Mouse (Mus musculus) heart, postnatal 36 days (tissue): ENCODE data around the gene Pkig. TPM values are rescaled to one million over a fixed set of nuclear protein-coding genes. Genes with fewer than 3 reads are reported as not detected.
"Not testable (repeated sequence)": the region's sequence is repeated elsewhere in the genome, so short reads cannot be mapped to it uniquely, and the experiment has no call there.

Experiments
- DNase-seq, 2 experiments: peaks; one replicate each; pipeline ENCODE4 v3.0.0; 2021 to 2022
- intact Hi-C: fragments of 180-260 bp; cut with DNase I; formaldehyde crosslinking; loops from one replicate; pipeline ENCODE4 v1.15.1; 2025
- total RNA-seq, 2 experiments: library from RNA; stranded (reverse); gene quantifications; 2 replicates each; pipeline ENCODE4 v1.2.3; 2021

Pkig gene
- total RNA-seq, 2 experiments from 2014 or later: 221 to 229 TPM

DNA sequence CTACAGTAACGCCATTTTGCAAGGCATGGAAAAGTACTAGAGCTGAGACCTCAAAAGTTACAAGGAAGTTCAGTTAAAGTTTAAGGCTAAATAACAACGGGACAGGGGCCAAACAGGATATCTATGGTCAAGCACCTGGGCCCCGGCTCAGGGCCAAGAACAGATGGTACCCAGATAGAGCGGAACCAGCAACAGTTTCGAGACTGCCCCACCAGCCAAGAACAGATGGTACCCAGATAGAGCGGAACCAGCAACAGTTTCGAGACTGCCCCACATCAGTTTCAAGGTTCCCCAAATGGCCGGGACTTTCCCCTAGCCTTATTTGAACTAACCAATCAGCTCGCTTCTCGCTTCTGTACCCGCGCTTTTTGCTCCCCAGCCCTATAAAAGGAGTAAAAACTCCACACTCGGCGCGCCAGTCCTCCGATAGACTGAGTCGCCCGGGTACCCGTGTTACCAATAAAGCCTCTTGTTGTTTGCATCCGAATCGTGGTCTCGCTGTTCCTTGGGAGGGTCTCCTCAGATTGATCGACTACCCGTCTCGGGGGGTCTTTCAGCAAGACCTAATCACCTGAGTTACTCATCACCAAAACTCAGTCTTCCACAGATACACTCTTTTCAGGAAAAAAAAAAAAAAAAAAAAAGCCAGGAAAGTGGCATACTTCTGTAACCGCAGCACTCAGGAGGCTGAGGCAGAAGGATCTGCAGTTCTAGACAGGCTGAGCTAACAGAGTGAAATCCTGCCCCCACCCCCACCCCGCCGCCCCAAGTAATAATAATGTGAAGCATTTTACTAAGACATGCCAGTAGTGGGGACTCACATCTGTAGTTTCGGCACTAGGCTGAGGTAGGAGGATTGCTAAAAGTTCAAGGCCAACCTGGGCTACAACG lies 15.3 kb upstream of the Pkig start:
- DNase-seq: peak; percentile 63 to 73
- intact Hi-C loops: no loop called here

DNA sequence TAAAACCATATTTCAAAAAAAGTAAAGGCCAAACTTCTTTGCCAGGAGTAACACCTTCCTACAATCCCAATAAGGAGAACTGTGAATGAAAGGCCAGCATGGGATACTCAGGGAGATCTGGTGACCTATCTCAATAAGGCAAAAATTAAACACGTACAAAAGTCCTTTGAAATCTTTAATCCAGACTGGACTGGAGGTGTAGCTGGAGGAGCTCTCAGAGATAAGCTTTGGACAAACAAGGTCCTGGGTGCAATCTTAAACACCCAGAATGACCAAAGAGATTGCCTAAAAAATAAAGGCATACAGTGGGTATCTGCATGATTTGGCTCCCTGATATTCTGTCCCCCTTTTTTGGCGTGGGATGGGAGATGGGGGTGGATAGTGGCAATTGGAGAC lies 14.6 kb upstream of the Pkig start:
- intact Hi-C loops: no loop called here

DNA sequence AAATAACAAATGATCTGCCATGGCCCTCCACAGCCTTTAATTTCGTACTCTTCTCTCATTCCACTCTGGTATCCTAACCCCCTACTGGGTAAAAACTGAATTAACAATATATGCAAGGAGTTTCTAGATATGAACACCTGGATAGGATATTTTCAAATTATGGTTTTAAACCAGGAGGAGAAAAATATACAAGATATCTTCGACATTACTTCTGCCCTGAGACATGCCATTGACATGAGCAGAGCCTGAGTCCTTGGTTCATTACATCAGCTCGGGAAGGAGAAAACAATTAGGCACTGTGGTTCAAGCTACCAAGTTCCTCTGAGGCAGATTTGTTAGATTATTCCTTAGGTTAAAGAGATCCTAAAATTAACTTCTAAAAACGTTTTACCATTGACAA lies 14.1 kb upstream of the Pkig start:
- no peak for DNase-seq
- intact Hi-C loops: loop anchor here (2.0 kb wide), 1 partner anchor 75 kb away; no protein-coding TSS in a partner anchor

More for the DNA sequence above, 14.6 kb upstream of the Pkig start:
- no peak for DNase-seq

DNA sequence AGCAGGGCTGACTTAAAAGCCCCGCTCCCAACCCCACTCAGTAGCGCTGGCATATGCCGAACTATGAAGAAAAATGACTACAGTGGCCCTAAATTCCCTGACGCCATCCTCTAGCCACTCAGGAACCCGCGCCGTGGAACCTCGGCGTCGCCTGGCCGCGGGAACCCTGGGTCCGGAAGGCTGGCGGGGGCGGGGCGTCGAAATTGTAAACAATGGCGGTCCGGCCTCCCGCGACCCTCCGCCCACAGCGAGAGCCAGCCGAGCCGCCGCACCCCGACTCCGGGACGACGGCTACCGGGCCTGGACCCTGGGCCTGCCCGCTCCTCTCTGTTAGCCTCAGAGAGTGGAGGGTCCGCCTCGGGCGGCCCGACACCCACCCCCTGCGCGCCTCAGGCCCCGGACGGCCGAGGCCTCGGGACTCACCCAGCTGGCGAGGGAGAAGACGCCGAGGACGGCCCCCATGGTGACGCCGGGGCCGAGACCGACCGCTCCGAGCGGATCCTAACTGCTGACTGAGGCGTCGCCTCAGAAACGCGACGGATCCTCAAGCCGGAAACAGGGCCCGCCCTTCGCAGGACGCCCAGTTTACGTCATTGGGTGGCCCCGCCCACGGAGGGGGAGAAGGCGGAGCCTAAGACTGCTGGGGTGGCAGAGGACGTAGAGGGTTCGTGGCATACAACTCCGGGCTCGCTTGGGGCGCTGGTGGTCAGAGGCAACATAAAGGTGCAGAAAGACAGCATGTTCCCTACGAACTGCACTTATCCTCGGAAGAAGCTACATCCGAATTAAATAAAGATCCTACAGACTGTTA lies 13.4 kb upstream of the Pkig start, which contains the start of gene Serinc3:
Gene Serinc3, minus strand, starts transcription at position 557 of the 811 bp plus-strand sequence.
- intact Hi-C loops: loop anchor here (2.0 kb wide), 1 partner anchor 74 kb away; no protein-coding TSS in a partner anchor
- peak; percentile 100 for DNase-seq

DNA sequence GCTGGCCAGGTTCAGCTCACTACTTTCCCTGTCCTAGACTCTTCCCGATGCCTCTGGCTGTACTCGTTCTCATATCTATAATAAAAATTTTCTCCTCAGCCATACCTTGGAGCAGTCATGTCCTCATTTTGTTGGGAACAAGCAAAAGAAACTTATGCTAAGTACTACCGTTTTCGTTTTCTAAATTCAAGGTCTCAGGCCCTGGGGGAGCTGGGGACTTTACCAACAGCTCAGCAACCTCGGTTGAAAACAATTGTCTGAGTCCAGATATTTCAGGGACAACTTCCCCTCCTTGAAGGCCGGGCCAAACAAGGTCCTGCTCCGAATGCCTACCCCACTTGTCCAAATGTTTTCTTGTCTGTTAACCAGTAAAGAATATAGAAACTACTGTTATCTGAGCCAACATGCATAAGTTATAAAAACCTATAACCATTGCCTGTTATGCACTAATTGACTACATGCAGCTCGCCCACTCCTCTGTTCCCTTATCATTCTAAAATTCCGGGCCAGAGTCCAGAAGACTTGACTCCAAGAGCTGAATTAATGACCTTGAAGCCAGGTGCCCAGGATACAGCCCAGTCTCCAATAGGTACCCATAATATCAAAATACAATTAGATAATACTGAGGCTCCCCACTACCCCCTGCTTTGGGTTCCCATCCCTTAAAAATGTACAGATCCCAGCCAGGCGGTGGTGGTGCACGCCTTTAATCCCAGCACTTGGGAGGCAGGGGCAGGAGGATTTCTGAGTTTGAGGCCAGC lies 12.3 kb upstream of the Pkig start:
- intact Hi-C loops: loop anchor here (2.0 kb wide), 1 partner anchor 73 kb away; no protein-coding TSS in a partner anchor
- DNase-seq: no peak

DNA sequence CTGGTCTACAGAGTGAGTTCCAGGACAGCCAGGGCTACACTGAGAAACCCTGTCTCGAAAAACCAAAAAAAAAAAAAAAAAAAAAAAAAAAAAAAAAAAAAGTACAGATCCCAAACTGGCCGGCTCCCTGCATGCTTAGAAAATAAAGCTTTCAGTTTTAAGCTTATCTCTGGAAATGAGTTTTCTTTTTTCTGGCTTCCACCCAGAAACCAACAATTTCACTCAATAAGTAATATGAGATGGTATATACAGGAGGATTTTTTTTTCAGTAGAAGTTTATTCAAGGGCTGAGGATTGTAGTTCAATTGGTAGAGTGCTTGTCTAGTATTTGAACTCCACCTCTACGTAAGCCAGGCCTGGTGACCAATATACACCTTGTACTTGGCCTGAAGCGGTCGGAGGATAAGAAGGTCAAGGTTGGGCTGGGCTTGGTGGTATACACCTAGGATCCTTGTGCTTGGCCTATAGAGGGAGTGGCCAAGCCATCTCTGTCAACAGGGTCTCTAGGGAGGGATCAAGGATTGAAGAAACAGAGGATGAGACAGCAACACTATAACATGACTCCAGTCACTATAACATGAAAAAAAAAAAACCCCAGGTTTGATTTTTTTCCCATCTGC lies 11.6 kb upstream of the Pkig start:
- intact Hi-C loops: no loop called here
- no peak for DNase-seq

DNA sequence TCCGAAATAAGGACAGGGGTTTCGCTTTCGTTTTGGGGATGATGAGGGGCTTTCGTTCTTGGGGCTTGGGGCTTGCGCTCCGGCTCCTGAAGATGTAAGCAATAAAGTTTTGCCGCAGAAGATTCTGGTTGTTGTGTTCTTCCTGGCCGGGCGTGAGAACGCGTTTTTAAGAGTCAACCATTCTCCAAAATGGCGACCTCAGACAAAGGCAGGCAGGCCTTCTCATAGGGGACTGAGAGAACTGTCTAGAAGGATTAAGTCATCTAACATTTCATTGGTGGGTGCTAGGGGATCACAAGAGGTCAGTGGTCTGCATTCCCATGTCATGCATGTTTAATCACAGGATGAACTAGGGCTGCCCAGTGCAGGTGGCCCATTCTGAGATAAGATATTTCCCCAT lies 2.5 kb upstream of the Pkig start:
- DNase-seq: not testable (repeated sequence)
- intact Hi-C loops: loop anchor here (1.0 kb wide), 1 partner anchor 7 kb away; no protein-coding TSS in a partner anchor

DNA sequence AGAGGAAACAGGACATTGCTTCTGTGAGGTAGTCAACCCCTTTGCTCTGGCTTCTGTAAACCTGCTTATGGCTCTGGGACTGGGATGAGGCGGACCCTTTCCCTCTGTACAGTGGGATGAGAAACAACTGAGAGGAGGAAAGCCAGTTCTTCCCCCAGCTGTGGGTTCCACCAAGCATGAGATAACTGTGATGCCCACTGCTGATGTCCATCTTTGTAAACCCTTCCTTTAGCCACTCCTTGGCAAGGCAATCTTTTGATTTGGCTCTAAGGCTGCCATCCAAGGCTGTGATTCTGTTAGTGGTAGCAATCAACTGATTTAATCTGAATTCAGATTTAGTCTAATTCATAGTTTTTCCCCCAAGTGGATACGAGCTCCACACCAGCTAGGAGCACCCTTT lies 700 bp upstream of the Pkig start:
- intact Hi-C loops: no loop called here
- no peak for DNase-seq

DNA sequence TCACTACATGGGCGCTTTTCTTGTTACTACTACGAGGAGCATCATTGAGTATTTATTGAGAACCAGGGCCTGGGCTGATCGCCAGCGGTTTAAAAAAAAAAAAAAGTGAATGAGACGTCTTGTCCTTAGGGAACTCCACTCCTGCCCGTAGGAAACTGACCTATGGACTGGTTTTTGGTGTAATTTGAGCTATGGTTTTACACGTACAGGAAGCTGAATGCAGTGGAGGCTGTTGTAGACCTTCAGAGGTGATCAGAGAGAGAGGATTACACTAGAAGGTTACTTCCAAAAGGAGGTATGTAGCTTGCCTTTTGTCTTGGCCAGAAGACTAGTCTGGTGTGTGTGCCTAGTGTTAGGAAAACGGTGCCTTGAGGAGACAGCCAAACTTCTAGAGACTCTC lies 755 bp downstream of the Pkig start:
- intact Hi-C loops: loop anchor here (1.0 to 2.0 kb wide), 2 partner anchors 36 to 60 kb away; no protein-coding TSS in a partner anchor
- DNase-seq: peak in 1 of 2 experiments; percentile 57

DNA sequence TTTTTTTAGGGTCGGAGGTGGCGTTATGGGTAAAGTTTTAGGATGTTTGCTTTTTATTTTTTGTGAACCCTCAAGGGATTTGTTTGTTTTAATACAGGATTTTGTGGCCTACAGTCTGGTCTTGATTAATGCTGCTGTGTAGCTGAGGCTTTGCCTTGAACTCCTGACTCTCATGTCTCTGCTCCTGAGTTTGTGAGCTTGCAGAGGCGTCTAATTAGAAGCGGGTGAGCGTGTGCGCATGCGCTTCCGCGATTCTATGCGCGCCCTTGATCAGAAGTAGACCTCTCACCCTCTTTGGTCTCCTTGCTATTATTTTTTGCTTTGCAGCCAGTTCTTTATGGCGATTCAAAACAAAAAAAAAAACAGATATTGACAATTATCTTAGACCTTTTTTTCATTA lies 1.2 kb downstream of the Pkig start:
- intact Hi-C loops: loop anchor here (2.0 kb wide), 1 partner anchor 35 kb away; no protein-coding TSS in a partner anchor
- DNase-seq: no peak

DNA sequence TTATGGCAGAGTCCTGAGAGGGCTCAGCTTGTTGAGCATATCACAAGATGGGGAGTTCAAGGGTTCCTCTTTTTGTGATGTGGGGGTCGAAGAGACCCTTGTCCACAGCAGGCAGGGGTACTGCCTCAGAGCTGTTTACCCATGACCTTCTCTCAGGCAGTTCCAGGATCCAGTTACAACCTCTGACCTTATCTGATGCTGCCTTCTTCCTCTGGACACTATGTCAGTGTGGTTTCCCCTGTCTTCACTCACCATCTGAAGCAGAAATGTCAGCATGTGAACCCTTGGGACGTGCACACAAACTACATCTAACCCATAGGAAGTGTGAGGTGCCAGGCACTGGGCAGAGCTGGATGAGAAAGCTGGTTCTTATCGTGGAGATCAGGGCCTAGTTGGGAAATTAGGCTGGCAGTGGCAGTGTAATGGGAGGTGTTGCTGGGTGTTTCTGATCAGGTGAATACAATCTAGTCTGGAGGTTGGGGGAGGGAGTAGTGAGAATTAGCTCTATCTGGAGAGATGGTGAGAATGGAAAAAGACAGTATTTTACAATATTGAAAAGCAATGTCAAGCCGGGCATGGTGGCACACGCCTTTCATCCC lies 2.0 kb downstream of the Pkig start:
- intact Hi-C loops: no loop called here

DNA sequence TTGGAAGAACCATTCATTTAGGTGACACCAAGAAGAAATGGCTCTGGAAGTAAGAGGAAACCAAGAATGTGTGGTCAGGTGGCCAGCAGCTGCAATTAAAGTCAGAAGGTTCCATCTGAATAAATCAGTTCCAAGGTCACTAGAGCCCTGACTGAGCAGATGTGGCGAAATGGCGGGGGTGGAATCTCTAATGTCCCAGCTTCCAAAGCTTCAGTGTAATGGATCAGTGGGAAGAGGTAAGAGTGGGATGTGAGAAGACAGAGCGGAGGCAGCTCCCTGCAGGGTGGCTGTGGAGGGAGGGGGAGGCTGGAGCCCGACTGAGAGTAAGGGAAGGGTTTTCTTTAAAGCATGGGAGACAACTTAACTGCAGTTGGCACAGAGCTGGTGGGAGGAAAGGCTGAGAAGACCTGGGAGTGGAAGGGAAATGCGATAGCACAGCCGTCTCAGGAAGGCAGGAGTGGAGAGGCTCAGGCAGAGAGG lies 3.2 kb downstream of the Pkig start:
- intact Hi-C loops: no loop called here

More for the DNA sequence above, 2.0 kb downstream of the Pkig start:
- DNase-seq: no peak

DNA sequence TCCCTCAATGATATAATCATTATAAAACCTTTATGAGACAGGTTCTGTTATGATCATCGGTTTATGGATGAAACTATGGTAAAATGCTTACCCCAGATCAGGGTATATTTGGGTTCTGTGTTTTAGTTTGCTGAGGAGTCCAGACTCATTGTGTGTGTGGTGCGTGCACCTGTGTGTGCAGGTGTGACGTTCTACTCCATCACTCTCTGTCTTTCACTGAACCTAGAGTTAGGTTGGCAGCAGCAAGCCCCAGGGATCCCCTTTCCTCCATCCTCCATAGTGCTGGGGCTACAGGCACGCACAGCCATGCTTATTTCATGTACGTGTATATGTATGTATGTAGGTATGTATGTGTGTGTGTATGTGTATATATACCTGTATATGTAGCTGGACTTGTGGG lies 3.9 kb downstream of the Pkig start:
- no peak for DNase-seq
- intact Hi-C loops: no loop called here

More for the DNA sequence above, 3.2 kb downstream of the Pkig start:
- DNase-seq: no peak

DNA sequence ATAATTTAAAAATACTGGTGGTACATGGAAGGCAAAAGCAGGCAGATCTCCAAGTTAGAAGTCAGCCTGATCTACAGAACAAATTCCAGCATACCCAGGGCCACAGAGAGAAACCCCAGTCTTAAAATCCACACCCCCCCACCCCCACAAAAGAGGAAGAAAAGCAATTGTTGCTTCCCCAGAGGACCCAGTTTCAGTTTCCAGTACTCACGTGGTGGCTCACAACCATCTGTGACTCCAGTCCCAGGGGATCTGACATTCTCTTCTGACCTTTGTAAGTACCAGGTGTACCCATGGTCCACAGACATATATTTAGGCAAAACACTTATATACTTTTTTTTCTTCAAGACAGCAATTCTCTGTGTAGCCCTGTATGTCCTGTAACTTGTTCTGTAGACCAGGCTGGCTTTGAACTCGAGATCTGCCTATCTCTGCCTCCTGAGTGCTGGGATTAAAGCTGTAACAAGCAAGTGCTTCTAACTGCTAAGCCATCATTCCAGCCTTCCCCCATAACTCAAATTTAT lies 4.6 kb downstream of the Pkig start:
- intact Hi-C loops: no loop called here
- no peak for DNase-seq

DNA sequence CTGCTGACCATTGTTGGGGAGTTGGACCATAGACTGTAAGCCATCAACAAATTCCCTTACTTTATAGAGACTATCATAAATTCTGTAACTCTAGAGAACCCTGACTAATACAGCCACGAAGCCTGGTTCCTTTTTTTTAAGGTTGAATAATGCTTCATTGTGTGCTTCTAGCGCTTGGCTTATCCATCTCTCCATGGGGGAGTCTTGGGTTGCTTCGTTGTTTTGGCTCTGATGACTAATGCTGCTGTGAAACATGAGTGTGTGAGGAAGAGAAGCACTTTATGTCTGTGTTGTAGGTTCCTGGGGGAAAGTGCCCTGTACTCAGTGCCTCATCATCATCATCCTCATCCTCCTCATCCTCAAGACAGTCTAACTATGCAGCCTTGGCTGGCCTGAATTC lies 5.7 kb downstream of the Pkig start:
- DNase-seq: no peak
- intact Hi-C loops: no loop called here

DNA sequence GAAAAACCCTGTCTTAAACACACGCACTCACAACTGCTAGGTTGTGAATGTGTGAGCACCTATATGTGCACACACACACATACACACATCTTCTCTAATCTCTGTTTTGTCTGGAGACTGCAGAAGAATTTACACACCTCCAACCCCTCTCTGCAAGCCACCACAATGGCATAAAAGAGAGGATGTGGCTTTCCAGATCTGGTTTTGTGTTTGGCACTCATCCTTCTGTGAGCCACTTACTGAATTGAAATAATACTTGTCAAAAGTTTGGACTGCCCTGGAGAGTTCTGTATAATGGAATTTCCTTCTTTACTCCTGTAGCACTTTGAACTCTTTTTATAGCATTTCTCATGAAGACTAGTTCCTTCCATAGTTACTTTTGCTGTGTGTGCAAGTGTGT lies 8.9 kb downstream of the Pkig start:
- intact Hi-C loops: no loop called here
- DNase-seq: no peak

DNA sequence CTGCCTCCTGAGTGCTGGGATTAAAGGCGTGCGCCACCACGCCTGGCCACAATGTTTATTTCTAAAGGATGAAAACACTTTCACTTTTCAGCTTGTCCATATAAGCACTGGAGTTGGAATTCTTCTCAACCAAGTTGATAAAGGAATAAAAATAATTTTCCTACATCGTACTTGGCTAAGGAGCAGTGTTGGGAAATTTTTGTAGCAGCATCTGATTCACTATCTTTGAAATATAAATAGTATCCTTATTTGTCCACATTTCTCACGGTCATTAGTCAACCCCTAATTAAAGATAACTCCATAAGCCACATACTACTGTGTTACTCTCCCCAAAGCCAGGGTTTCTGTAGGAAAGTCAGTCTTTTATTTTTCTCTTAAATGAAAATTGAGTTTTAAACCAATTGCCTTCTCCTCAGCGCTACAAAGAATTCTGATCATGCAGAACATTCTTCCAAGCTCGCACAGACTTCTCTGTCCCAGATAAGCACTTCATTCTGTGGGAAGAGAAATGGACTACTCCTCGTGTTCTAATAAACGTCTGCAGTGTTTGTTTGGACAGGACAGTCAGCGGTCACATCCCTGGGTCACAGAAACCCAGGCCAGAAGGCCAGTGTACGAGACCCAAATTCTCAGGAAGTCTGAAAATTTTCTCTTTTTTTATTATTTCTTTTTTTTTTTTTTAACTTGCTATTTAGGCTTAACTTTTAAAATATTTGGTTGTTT lies 12.8 kb downstream of the Pkig start:
- no peak for DNase-seq
- intact Hi-C loops: loop anchor here (2.0 kb wide), 1 partner anchor 14 kb away; no protein-coding TSS in a partner anchor

DNA sequence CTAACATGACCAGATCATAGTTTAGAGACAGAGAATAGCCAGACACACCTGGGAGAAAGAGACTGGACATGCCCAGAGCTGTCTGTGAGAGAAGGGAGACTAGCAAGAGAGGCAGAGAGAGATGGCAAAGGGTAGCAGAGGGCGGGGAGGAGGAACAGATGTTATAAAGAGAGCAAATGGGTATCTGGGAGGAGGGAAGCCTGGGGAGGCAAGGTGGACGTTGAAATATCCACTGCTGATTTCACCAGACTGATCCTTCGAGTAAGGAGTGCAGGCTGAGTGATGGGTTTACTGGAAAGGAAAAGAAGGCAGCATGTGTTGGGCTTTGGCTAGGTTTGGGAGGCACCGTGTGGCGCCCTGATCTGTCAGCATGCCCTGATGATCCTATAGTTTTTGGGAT lies 16.2 kb downstream of the Pkig start:
- intact Hi-C loops: no loop called here
- DNase-seq: no peak
